Mouse (Mus musculus): ENCODE measurements at regions not wholly inside any gene's neighbourhood (a gene's known extent, or its start where the extent isn't known, plus 50 kb on each side); places are given as distances from the start of the nearest gene placed in this dataset.

DNA sequence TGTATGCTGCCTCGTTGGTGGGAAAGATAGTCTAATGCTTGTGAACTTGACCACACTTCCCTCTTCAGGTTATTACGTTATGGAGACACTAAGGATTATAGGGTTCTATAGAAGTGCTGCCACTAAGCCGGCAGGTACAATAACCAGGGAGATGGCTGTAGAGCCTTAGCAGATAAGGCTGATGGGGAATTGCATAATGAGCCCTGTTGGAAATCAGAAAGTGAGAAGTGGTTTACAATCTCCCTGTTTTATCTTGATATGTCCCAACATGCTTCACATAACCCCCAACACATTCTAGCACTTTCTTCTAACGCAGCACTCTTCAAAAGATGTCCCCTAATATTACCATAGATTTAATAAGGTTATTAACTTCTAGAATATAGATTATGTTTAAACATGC lies 241.2 kb downstream of the Hlx start:
- TF ChIP-seq CTCF (IDR thresholded peaks at IDR 0.05; ENCODE audit: borderline replicate concordance, insufficient read depth, low read length) = no peak
- TF ChIP-seq POLR2A (IDR thresholded peaks at IDR 0.05; ENCODE audit: low read depth, low read length) = no peak
- Histone ChIP-seq H3K27ac (ENCODE audit: insufficient read depth, low read length) (no peak overlapping the region), H3K4me3 (ENCODE audit: insufficient read depth, low read length) (no peak overlapping the region), H3K4me1 (ENCODE audit: control insufficient read depth, insufficient read depth, low read length) (no peaks in the 10 kb centered on the region)

DNA sequence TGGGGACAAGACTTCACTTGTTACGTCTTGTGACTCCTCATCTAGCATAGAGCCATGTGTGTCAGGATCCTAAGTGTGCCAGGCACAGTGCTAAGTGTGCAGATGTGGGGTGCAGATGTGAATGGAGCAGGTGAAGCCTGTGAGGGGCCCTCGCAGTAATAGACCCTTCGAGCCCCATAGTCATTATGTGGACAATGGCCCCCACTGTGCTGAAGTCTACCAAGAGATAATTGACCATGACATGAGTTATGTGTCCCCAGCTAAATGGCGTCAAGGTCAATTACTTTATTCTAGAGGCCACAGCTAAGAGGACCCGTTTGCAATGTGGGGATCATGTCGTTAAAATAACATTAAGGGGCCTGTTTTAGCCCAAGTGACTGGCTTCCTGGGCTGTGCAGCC lies 245.0 kb downstream of the Hlx start:
- Histone ChIP-seq H3K4me1 (ENCODE audit: control insufficient read depth, insufficient read depth, low read length) (no peaks in the 10 kb centered on the region), H3K4me3 (ENCODE audit: insufficient read depth, low read length) (no peak overlapping the region), H3K27ac (ENCODE audit: insufficient read depth, low read length) (no peak overlapping the region)
- no peak for TF ChIP-seq CTCF (IDR thresholded peaks at IDR 0.05; ENCODE audit: borderline replicate concordance, insufficient read depth, low read length)
- no peak for TF ChIP-seq POLR2A (IDR thresholded peaks at IDR 0.05; ENCODE audit: low read depth, low read length)

DNA sequence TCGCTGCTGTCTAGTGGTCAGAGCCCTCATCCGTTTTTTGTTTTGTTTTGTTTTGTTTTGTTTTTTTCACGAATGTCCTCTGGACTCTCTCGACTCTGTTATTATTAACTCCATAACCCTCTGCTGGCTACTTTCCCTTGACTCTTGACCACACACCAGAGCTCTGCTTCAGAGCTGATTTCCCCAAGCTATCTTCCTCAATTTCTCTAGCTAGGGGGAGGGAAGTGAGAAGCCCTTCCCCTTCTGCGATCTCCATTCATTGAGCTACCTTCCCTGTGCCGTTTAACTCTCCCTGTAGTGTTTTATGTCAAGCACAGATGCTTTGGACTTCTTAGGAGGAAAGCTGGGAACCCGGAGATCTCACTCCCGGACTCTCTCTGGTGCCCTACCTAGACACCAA lies 247.6 kb downstream of the Hlx start:
- no peaks in the 10 kb centered on the region for H3K4me1 ChIP-seq (ENCODE audit: control insufficient read depth, insufficient read depth, low read length)
- no peak overlapping the region for H3K4me3 ChIP-seq (ENCODE audit: insufficient read depth, low read length)
- no peak for TF ChIP-seq CTCF (IDR thresholded peaks at IDR 0.05; ENCODE audit: borderline replicate concordance, insufficient read depth, low read length)
- no peak for TF ChIP-seq POLR2A (IDR thresholded peaks at IDR 0.05; ENCODE audit: low read depth, low read length)
- H3K27ac ChIP-seq (ENCODE audit: insufficient read depth, low read length) = no peak overlapping the region

DNA sequence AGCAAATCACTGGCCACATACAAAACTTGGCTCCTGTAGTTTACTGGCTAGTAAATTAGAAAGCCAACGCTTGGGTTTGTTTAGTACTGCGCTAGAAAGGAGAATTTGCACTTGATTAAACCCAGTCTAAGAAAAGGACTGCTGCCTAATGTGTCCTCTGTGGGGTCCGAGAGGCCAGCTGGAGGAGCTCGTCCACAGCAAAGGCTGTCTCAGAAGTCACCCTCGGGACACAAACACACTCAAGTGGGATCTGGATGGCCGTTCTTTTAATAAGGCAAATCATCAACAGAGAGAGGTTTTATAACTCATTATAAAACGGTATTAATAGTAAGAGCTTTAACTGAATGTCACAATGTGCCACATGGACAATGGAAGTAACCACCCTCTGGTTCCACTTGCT lies 249.0 kb downstream of the Hlx start:
- Histone ChIP-seq H3K4me3 (ENCODE audit: insufficient read depth, low read length) (no peak overlapping the region), H3K4me1 (ENCODE audit: control insufficient read depth, insufficient read depth, low read length) (no peaks in the 10 kb centered on the region), H3K27ac (ENCODE audit: insufficient read depth, low read length) (no peak overlapping the region)
- no peak for TF ChIP-seq POLR2A (IDR thresholded peaks at IDR 0.05; ENCODE audit: low read depth, low read length)
- no peak for TF ChIP-seq CTCF (IDR thresholded peaks at IDR 0.05; ENCODE audit: borderline replicate concordance, insufficient read depth, low read length)

DNA sequence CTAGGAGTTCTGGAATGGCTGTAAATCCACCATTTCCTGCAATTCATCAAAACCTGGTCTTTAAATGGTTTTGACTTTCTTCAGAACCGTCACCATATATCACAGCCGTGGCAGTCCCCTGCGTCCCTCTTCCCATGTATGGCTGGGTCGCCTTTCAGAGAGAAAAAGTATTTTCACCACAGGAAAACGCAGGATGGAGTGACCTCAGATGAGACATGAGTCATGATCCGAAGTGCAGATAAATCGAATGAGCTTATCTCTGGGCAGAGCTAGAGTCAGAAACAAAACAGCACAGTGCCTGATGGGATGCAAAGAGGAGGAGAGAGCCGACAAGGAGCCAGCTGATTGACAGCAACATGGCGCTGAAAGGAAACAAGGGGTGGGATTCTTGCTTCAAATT lies 250.4 kb downstream of the Hlx start:
- Histone ChIP-seq H3K27ac (ENCODE audit: insufficient read depth, low read length) (no peak overlapping the region), H3K4me3 (ENCODE audit: insufficient read depth, low read length) (no peak overlapping the region), H3K4me1 (ENCODE audit: control insufficient read depth, insufficient read depth, low read length) (no peaks in the 10 kb centered on the region)
- no peak for TF ChIP-seq CTCF (IDR thresholded peaks at IDR 0.05; ENCODE audit: borderline replicate concordance, insufficient read depth, low read length)
- TF ChIP-seq POLR2A (IDR thresholded peaks at IDR 0.05; ENCODE audit: low read depth, low read length) = no peak

DNA sequence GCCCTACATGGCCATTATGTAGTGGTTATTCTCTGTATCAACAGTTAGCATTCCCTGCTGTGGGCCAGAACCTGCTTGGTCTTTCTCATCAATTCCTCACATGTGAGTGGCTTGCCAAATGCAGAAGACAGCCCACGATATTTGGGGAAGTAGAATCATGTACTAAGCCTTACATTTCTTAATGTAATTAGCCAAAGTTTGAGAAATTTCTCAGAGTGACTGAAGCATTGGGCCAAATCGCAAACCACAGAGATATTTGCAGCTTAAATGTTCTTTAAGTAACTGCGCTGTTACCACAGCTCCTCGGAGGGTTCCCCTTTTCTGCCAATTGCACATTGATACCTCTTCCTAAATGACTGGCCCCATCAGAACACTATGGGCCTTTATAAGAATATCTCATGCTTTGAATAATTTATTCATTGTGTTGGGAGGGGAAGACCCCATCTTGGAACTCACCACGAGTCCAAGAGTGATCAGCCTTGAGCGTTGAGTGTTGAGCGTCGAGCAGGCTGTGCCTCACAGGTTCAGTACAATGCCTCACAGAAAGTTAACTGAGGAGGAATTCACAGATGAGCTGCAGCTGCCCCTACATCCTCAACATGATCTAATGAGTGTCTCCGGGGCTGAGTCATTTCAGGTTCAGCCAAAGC lies 251.7 kb downstream of the Hlx start:
- no peaks in the 10 kb centered on the region for H3K4me1 ChIP-seq (ENCODE audit: control insufficient read depth, insufficient read depth, low read length)
- no peak overlapping the region for H3K27ac ChIP-seq (ENCODE audit: insufficient read depth, low read length)
- H3K4me3 ChIP-seq (ENCODE audit: insufficient read depth, low read length) = no peak overlapping the region
- TF ChIP-seq POLR2A (IDR thresholded peaks at IDR 0.05; ENCODE audit: low read depth, low read length) (no peak), CTCF (IDR thresholded peaks at IDR 0.05; ENCODE audit: borderline replicate concordance, insufficient read depth, low read length) (no peak)

DNA sequence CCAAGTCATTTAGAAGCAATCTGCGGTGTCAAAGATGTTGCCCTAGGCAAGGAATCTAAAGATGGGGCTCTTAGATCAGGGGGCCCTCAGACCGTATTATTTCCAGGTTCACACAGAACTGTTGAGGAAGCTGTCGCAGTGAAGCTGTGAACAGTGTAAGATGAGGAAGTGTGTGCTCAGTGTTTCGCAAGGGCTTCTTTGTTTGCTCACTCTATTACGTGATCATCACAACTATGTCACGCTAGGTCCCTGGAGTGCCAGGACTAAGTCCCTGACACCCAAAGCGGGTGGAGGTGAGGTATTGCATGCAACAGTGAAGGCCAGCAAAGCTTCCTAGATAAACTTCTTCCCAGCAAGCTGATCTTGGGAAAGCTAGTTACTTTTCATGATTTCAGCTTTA lies 254.4 kb downstream of the Hlx start:
- TF ChIP-seq POLR2A (IDR thresholded peaks at IDR 0.05; ENCODE audit: low read depth, low read length) (no peak), CTCF (IDR thresholded peaks at IDR 0.05; ENCODE audit: borderline replicate concordance, insufficient read depth, low read length) (no peak)
- Histone ChIP-seq H3K27ac (ENCODE audit: insufficient read depth, low read length) (no peak overlapping the region), H3K4me3 (ENCODE audit: insufficient read depth, low read length) (no peak overlapping the region), H3K4me1 (ENCODE audit: control insufficient read depth, insufficient read depth, low read length) (no peaks in the 10 kb centered on the region)

DNA sequence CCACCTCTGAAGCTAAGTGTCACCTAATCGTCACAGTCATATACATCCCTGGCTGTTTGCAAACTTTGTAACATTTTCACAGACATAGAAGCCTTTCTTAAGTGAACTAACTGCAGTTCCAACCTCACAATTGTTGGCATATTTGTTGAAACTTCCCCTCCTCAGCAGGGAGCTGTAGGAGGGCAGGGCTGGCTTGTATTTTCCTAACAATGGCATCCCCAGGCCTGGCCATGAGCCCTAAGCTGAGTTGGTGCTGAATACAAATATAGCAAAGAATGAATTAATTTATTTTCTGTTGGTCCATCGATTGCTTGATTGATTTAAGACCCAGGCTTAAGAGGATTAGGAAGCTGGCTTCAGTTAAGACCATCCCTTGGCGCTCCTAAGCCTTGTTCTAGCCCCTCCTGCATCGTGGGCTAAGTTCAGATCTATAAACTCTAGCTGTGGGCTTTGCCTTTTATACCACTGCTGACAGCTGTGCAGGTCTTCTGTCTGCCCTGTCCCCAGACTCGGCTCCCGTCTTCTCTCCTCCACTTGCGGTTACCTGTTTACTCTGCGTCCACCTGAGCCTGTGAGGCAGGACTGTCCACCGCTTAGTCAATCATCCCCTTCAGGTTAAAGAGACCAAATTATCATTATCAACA lies 269.8 kb downstream of the Hlx start:
- no peak overlapping the region for H3K27ac ChIP-seq (ENCODE audit: insufficient read depth, low read length)
- no peak for TF ChIP-seq POLR2A (IDR thresholded peaks at IDR 0.05; ENCODE audit: low read depth, low read length)
- no peak for TF ChIP-seq CTCF (IDR thresholded peaks at IDR 0.05; ENCODE audit: borderline replicate concordance, insufficient read depth, low read length)
- H3K4me3 ChIP-seq (ENCODE audit: insufficient read depth, low read length) = no peak overlapping the region
- no peaks in the 10 kb centered on the region for H3K4me1 ChIP-seq (ENCODE audit: control insufficient read depth, insufficient read depth, low read length)

DNA sequence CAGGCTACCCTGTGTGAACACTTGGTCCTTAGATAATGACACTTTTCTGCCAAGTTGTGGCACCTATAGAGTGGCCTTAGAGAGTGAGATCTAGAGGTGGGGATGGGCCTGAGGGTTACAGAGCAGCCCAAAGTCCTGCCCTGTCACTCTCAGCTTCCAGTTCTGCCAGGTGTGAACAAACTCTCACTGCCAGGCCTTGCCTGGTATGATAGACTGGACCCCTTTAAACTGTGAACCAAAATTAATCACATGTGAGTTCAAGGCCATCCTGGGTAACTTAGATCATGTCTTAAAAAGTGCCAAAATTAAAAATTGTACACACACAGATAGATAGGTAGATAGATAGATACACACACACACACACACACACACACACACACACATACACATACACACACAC lies 271.0 kb downstream of the Hlx start:
- TF ChIP-seq CTCF (IDR thresholded peaks at IDR 0.05; ENCODE audit: borderline replicate concordance, insufficient read depth, low read length) = no peak
- TF ChIP-seq POLR2A (IDR thresholded peaks at IDR 0.05; ENCODE audit: low read depth, low read length) = no peak
- Histone ChIP-seq H3K4me3 (ENCODE audit: insufficient read depth, low read length) (no peak overlapping the region), H3K4me1 (ENCODE audit: control insufficient read depth, insufficient read depth, low read length) (no peaks in the 10 kb centered on the region; the same call in 1 of the 2 replicates), H3K27ac (ENCODE audit: insufficient read depth, low read length) (no peak overlapping the region)

DNA sequence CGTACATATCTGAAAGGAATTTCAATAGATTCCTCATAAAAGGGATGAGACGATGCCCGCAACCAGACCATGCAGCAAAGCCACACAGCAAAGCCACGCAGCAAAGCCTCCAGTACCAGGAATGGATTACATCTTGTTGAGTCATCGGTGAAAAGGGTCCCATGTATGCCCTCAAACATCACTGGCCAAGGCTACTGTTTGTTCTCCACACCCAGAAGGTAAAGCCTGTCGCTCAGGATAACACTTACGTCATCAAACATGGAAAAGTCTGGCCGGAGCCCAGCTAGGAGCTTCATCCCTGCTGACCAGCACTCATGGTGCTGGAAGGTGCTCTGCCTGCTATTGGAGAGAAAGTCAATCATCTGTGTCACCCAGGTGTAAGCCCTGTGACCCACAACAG lies 275.7 kb downstream of the Hlx start:
- Histone ChIP-seq H3K4me1 (ENCODE audit: control insufficient read depth, insufficient read depth, low read length) (peaks cover 16% of the 10 kb centered on the region), H3K4me3 (ENCODE audit: insufficient read depth, low read length) (no peak overlapping the region), H3K27ac (ENCODE audit: insufficient read depth, low read length) (no peak overlapping the region)
- no peak for TF ChIP-seq CTCF (IDR thresholded peaks at IDR 0.05; ENCODE audit: borderline replicate concordance, insufficient read depth, low read length)
- no peak for TF ChIP-seq POLR2A (IDR thresholded peaks at IDR 0.05; ENCODE audit: low read depth, low read length)
